Mouse (Mus musculus) embryonic fibroblast, embryonic 13.5 days (primary cell): ENCODE measurements at regions not wholly inside any gene's neighbourhood (a gene's known extent, or its start where the extent isn't known, plus 50 kb on each side); places are given as distances from the start of the nearest gene placed in this dataset.

Source experiments
- H3K27ac ChIP-seq: 2 replicates; pipeline ENCODE4 v1.5.1; 2012; ENCODE audit warnings: low read length, control low read depth, inconsistent platforms; ENCODE audit not compliant: insufficient read depth
- H3K4me1 ChIP-seq: 2 replicates; pipeline ENCODE4 v1.6.1; 2011; ENCODE audit warnings: low read length; ENCODE audit not compliant: control insufficient read depth, insufficient read depth
- H3K4me3 ChIP-seq: 2 replicates; pipeline ENCODE4 v1.5.1; 2011; ENCODE audit warnings: mild to moderate bottlenecking, control low read depth, low read length; ENCODE audit not compliant: insufficient read depth
- CTCF ChIP-seq: IDR thresholded peaks from 2 replicates; pipeline ENCODE4 v1.5.1; 2011; ENCODE audit warnings: mild to moderate bottlenecking, control low read depth, low read length, moderate library complexity, borderline replicate concordance; ENCODE audit not compliant: insufficient read depth
- POLR2A ChIP-seq: IDR thresholded peaks from 2 replicates; pipeline ENCODE4 v1.6.1; 2011; ENCODE audit warnings: low read depth, mild to moderate bottlenecking, control low read depth, low read length, moderate library complexity

DNA sequence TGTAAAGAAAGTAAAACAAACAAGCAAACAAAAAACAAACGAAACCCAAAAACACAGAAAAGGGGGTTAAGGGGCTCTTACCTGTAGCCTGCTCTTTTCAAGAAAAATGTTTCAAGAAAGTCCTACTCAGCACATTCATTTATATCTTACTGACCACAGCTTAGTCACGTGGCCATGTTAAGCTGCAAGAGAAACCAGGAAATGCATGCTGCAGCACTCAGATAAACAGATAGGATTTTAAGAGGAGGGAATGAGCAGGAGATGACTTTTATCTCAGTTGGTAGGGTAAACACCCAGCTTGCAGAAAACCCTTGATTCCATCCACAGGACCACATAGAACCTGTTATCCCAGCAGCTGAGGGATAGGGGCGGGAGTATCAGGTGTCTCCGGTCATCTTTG, 62.9 kb upstream of the Sfmbt2 start:
- peaks cover 7% of the 10 kb centered on the region; the same call in 1 of the 2 replicates for H3K4me1 ChIP-seq
- no peak overlapping the region for H3K4me3 ChIP-seq
- no peak for TF ChIP-seq CTCF
- TF ChIP-seq POLR2A: no peak
- H3K27ac ChIP-seq: no peak overlapping the region

GRCm38 (mm10) chr2:10309656-10310055, 60.7 kb upstream of the Sfmbt2 start:
- TF ChIP-seq CTCF (no peak), POLR2A (no peak)
- Histone ChIP-seq H3K4me3 (no peak overlapping the region), H3K4me1 (peaks cover 10% of the 10 kb centered on the region; the same call in 1 of the 2 replicates), H3K27ac (peak overlapping the region; percentile 45; the same call in 1 of the 2 replicates)

DNA sequence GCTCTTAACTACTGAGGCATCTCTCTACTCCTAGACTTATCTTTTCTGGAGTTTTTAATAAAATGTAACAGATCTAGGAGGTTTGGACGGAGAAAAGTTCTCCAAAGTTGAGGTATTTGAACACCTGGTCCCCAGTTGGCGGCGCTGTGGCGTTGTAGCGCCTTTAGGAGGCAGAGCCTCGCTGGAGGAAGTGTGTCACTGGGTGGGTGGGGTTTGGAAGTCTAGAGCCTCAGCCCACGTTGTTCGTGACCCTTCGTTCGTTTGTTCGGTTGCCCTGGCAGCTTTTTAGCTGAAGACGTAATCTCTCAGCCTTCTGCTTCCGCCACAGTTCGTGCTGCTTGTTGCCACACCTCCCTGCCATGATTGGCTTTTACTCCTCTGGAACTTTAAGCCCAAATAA, 58.6 kb upstream of the Sfmbt2 start:
- no peak for TF ChIP-seq CTCF
- TF ChIP-seq POLR2A: no peak
- Histone ChIP-seq H3K4me1 (peaks cover 10% of the 10 kb centered on the region; the same call in 1 of the 2 replicates), H3K4me3 (no peak overlapping the region), H3K27ac (no peak overlapping the region)

- TF ChIP-seq POLR2A (no peak), CTCF (no peak)
- Histone ChIP-seq H3K4me1 (peaks cover 9% of the 10 kb centered on the region; the same call in 1 of the 2 replicates), H3K27ac (no peak overlapping the region), H3K4me3 (no peak overlapping the region)
These were observed 57.9 kb upstream of the Sfmbt2 start for GRCm38 (mm10) chr2:10312398-10312797.

DNA sequence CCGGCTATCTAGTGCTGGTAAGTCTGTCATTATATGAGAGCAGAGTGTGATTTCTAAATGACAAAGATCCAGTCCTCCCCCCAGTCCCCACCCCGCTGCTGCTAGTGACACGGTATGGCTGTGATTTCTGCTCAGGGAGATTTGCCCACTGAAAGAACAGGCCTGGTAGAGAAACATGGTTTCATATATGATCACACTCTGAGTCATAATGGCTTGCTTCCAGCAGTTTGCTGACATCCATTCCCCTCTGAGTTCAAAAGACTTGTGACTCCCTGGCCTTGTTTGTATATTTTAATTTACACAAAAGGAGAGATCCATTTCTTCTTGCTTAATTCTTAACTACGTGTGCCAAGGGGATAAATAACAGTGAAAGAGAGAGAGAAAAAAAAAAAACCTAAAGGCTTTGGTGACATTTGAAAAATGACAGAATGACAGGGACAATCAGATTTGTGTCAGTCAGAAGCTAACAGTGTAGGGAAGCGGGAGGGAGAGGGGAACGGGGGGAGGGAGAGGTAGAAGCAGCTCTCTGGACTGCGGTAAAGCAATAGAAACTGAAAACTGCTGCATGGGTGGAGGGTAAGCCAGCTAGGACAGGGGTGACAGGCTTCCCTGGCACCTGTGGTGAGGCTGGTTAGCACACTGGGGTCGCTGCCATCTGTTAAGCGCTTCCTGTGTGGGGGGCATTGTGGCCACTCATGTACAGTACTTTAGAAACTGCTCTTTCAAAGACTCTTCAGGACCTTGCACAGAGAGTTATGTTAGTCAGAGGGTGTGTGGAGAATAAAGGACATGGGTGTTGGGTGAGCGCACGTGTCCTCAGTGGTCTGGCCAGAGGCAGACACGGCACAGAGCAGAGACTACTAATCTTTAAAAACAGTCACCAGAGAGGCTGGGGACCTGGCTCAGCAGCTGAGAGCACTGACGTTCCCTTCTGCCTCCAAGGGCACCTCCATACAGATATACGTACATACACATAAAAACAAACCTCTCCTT, 55.8 kb upstream of the Sfmbt2 start:
- TF ChIP-seq CTCF (no peak), POLR2A (no peak)
- Histone ChIP-seq H3K27ac (no peak overlapping the region), H3K4me1 (peaks cover 4% of the 10 kb centered on the region; the same call in 1 of the 2 replicates), H3K4me3 (no peak overlapping the region)

DNA sequence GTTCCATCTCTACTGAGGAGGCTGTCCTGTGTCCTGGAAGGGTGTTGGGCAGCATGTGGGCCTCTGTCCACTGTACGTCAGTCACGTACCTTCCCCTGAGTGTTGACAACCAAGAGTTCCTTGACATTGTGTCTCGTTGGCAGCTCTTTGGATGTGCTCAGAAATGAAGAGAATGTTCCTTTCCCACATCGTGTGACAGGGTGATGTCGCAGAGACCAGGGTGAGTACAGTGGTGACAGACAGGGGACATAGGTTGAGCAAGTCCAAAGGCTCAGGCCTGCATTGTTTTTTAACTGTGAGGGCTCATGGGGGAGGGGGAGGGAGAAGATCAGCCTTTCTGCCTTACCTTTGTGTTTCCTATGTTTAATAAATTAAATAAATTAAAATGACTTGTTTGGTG, 54.0 kb upstream of the Sfmbt2 start:
- Histone ChIP-seq H3K27ac (no peak overlapping the region), H3K4me1 (peaks cover 3% of the 10 kb centered on the region; the same call in 1 of the 2 replicates), H3K4me3 (no peak overlapping the region)
- TF ChIP-seq POLR2A (no peak), CTCF (no peak)

DNA sequence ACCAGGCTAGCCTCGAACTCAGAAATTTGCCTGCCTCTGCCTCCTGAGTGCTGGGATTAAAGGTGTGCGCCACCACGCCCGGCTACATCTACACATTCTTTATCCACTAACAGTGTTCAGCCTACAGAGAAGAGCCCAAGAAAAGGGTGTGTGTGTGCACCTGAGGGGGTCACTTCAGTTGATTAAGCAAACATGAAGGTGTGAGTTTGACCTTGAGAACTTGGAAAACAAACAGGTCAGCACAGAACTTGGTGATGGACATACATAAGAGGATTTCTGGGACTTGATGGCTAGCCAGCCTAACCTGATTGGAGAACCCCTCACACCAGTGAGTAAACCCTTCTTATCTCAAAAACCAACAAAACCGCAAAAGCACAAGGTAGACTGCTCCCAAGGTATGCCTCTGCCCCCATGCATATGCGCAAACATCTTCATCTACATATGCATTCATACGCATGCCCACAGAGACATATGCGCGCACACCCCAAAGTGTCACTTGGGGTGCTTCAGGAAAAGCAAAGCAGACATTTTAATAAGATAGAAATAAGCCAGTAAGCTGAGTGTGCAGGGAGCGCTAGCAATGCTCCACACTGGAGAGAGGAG, 52.0 kb upstream of the Sfmbt2 start:
- Histone ChIP-seq H3K4me1 (peaks cover 1% of the 10 kb centered on the region; the same call in 1 of the 2 replicates), H3K4me3 (no peak overlapping the region), H3K27ac (no peak overlapping the region)
- TF ChIP-seq CTCF (no peak), POLR2A (no peak)
